Mouse (Mus musculus): ENCODE measurements around the gene Mcm9. TPM values are rescaled to one million over a fixed set of nuclear protein-coding genes. Genes with fewer than 3 reads are reported as not detected.

Gene Mcm9
- polyA plus RNA-seq, 1 experiment from 2014 or later, result 11.4 TPM

DNA sequence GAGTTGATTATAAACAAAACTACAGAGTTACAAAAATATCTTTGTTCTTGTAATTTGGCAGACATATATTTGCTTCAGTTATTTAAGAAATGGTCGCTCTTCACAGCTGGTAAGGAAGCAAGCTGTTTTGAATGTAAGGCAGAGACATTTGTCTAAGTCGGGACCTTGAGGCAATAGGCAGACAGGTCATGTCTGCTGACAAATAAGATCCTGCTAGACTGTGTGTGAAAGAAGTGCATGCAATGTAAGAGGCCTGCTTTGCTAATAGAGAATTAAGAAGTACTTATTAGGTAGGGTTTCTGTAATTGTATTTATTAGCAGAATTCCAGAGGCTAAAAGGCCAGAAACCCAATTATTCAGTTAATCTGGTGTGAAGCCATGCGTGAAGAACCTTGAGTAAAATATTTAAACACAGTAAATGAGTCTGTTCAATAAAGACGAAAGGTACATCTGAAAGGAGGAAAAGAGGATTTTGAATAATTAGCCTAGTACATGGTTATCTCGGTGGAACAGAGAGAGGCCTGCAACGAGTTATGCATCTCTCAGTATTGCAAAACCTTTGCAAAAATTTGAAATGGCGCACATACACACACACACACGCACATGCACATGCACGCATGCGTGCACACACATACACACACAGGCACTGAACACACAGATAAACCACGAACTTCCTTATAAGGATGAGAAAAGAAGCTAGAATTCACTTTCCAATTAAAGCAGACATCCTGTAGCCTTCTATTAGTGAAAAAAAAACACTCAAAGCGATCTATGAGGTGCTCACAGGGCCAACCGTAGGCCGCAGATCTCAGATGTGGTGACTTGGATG, 112.3 kb downstream of the Mcm9 start:
- Histone ChIP-seq H3K4me3 (ENCODE audit: low read depth, low read length) (no peak overlapping the region), H3K9ac (ENCODE audit: low read depth, low read length) (no peak overlapping the region), H3K36me3 (ENCODE audit: control insufficient read depth, insufficient read depth, low read length) (no peaks in the 10 kb centered on the region), H3K9me3 (replicated peaks; ENCODE audit: control insufficient read depth, low read length) (no peaks in the 10 kb centered on the region), H3K4me2 (no peak overlapping the region), H3K27me3 (ENCODE audit: control insufficient read depth, insufficient read depth, low read length) (no peaks in the 10 kb centered on the region), H3K4me1 (ENCODE audit: control insufficient read depth, insufficient read depth, low read length) (0 out of 2 replicates have a peak, but pooled peaks cover 3% of the 10 kb centered on the region), H3K27ac (ENCODE audit: low read depth, low read length) (peak overlapping the region; percentile 58)
- ATAC-seq (replicated peaks; ENCODE audit: insufficient number of reproducible peaks, low FRiP score, low TSS enrichment), result no peak
- WGBS (ENCODE audit: insufficient replicate concordance), result 79% methylated on average over 14 of the region's 14 CpGs

DNA sequence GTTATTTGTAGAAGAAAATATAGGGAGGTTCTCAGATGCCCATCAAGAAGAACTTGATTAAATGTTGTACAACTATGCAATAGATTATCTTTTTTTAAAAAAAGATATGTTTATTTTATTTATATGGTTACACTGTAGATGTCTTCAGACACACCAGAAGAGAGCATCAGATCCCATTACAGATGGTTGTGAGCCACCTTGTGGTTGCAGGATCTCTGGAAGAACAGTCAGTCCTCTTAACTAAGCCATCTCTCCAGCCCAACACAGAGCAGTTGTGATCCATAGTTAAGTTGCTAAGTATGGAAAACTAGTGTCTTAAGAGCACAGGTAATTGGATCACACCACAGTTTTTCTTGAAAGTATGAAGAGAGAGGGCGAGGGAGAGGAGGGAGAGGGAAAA, 117.7 kb downstream of the Mcm9 start:
- Histone ChIP-seq H3K27me3 (ENCODE audit: control insufficient read depth, insufficient read depth, low read length) (no peaks in the 10 kb centered on the region), H3K4me1 (ENCODE audit: control insufficient read depth, insufficient read depth, low read length) (no peaks in the 10 kb centered on the region), H3K9ac (ENCODE audit: low read depth, low read length) (no peak overlapping the region), H3K27ac (ENCODE audit: low read depth, low read length) (no peak overlapping the region), H3K4me3 (ENCODE audit: low read depth, low read length) (no peak overlapping the region), H3K9me3 (replicated peaks; ENCODE audit: control insufficient read depth, low read length) (no peaks in the 10 kb centered on the region), H3K4me2 (no peak overlapping the region), H3K36me3 (ENCODE audit: control insufficient read depth, insufficient read depth, low read length) (no peaks in the 10 kb centered on the region)
- WGBS (ENCODE audit: insufficient replicate concordance), result 60% methylated on average over 1 of the region's 1 CpGs
- no peak for ATAC-seq (replicated peaks; ENCODE audit: insufficient number of reproducible peaks, low FRiP score, low TSS enrichment)

DNA sequence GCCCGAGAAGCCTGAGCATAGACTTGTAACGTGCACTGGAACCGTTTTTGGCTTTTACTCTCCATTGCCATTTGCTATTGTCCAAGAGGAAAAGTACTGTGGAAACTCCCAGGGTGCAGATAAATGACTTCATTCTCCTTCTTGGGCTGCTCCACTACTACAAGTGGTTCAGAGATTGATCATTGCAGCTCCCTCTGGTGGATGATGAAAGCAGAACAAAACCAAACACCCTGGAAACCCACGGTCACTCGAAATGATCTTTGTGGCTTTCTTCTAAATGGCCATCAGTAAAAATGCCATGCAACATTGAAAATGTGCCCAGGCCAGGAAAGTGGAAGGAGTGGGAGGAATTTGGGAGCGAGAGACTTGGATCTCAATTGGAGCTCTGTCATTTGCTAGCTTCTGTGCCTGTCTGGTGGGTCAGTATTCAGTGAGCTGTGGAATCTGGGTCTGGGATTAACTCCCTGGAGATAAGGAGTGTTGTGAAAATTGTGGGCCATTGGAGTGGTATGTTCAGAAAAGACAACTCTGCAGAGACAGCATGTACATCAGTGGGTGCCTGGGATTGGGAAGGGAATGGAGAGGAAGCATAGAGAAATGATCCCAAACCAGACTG, 121.0 kb downstream of the Mcm9 start:
- H3K9ac ChIP-seq (ENCODE audit: low read depth, low read length), result no peak overlapping the region
- WGBS (ENCODE audit: insufficient replicate concordance), result 34% methylated on average over 6 of the region's 6 CpGs
- H3K4me2 ChIP-seq, result no peak overlapping the region; the same call in 1 of the 2 replicates
- ATAC-seq (replicated peaks; ENCODE audit: insufficient number of reproducible peaks, low FRiP score, low TSS enrichment), result no peak; the same call in 1 of the 2 replicates
- H3K36me3 ChIP-seq (ENCODE audit: control insufficient read depth, insufficient read depth, low read length), result no peaks in the 10 kb centered on the region
- H3K27me3 ChIP-seq (ENCODE audit: control insufficient read depth, insufficient read depth, low read length), result no peaks in the 10 kb centered on the region
- no peak overlapping the region for H3K4me3 ChIP-seq (ENCODE audit: low read depth, low read length)
- H3K9me3 ChIP-seq (replicated peaks; ENCODE audit: control insufficient read depth, low read length), result no peaks in the 10 kb centered on the region
- no peaks in the 10 kb centered on the region for H3K4me1 ChIP-seq (ENCODE audit: control insufficient read depth, insufficient read depth, low read length)
- H3K27ac ChIP-seq (ENCODE audit: low read depth, low read length), result no peak overlapping the region

DNA sequence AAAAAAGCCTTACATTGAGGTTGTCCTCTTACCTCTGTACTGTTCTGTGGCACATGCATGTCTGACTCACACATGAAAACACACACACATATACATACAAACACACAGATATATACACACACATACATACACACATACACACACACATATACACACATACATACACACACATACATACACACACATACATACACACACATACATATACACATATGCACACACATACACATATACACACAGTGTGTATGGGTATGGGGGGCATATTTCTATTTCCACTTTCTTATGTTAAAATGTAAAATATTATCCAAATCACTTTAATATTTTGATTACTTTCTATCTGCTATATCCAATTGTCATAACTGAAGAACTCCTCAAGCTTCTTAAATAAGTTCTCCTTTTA, 121.6 kb downstream of the Mcm9 start:
- Histone ChIP-seq H3K4me3 (ENCODE audit: low read depth, low read length) (no peak overlapping the region), H3K4me1 (ENCODE audit: control insufficient read depth, insufficient read depth, low read length) (peaks cover 3% of the 10 kb centered on the region), H3K27me3 (ENCODE audit: control insufficient read depth, insufficient read depth, low read length) (no peaks in the 10 kb centered on the region), H3K9ac (ENCODE audit: low read depth, low read length) (no peak overlapping the region), H3K4me2 (no peak overlapping the region), H3K27ac (ENCODE audit: low read depth, low read length) (no peak overlapping the region), H3K9me3 (replicated peaks; ENCODE audit: control insufficient read depth, low read length) (no peaks in the 10 kb centered on the region), H3K36me3 (ENCODE audit: control insufficient read depth, insufficient read depth, low read length) (no peaks in the 10 kb centered on the region)
- no peak for ATAC-seq (replicated peaks; ENCODE audit: insufficient number of reproducible peaks, low FRiP score, low TSS enrichment)

DNA sequence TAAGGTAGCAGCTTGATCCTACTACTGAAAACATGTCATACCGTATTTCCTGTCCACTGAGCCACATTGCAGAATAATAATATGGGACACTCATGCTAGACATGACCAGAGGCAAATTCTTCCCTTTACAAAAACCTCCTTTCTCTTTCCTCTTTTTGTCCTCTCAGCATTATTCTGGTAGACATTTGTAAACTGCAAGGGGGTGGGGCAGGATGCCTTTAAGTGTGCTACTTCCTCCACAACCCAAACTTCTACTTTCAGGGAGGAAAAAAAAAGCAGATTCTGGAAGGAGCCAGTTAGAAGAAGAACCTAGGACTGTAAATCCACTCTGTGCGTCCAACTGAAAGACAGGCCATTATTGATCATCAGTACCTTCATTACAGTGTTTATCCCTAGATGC, 124.7 kb downstream of the Mcm9 start:
- no peaks in the 10 kb centered on the region for H3K27me3 ChIP-seq (ENCODE audit: control insufficient read depth, insufficient read depth, low read length)
- ATAC-seq (replicated peaks; ENCODE audit: insufficient number of reproducible peaks, low FRiP score, low TSS enrichment), result no peak
- no peak overlapping the region for H3K4me2 ChIP-seq
- H3K4me3 ChIP-seq (ENCODE audit: low read depth, low read length), result no peak overlapping the region
- H3K36me3 ChIP-seq (ENCODE audit: control insufficient read depth, insufficient read depth, low read length), result no peaks in the 10 kb centered on the region
- H3K4me1 ChIP-seq (ENCODE audit: control insufficient read depth, insufficient read depth, low read length), result peaks cover 11% of the 10 kb centered on the region
- WGBS (ENCODE audit: insufficient replicate concordance), result 72% methylated on average over 2 of the region's 2 CpGs
- H3K9me3 ChIP-seq (replicated peaks; ENCODE audit: control insufficient read depth, low read length), result no peaks in the 10 kb centered on the region
- no peak overlapping the region for H3K9ac ChIP-seq (ENCODE audit: low read depth, low read length)
- no peak overlapping the region for H3K27ac ChIP-seq (ENCODE audit: low read depth, low read length)

DNA sequence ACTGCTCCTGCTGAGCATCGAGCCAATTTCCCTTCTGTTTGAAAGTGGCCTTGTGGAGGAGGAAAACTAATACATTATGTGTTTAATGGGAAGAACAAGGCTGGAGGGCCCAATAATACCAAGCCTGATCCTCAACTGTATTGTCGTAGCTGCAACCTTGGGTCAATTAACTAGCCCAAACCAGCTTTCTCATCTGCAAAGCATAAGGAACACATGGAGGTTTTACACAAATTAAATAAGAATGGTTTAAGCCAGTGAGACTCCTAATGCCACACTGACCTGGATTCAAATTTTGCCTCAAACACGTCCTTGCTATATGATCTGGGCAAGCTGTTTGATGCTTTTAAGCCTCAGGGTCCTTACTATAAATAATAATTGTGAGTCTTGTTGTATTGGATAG, 125.2 kb downstream of the Mcm9 start:
- H3K27me3 ChIP-seq (ENCODE audit: control insufficient read depth, insufficient read depth, low read length), result no peaks in the 10 kb centered on the region
- no peak overlapping the region for H3K4me2 ChIP-seq
- peaks cover 11% of the 10 kb centered on the region for H3K4me1 ChIP-seq (ENCODE audit: control insufficient read depth, insufficient read depth, low read length)
- no peaks in the 10 kb centered on the region for H3K9me3 ChIP-seq (replicated peaks; ENCODE audit: control insufficient read depth, low read length)
- H3K9ac ChIP-seq (ENCODE audit: low read depth, low read length), result no peak overlapping the region
- ATAC-seq (replicated peaks; ENCODE audit: insufficient number of reproducible peaks, low FRiP score, low TSS enrichment), result no peak
- WGBS (ENCODE audit: insufficient replicate concordance), result 78% methylated on average over 3 of the region's 3 CpGs
- no peak overlapping the region for H3K4me3 ChIP-seq (ENCODE audit: low read depth, low read length)
- H3K36me3 ChIP-seq (ENCODE audit: control insufficient read depth, insufficient read depth, low read length), result no peaks in the 10 kb centered on the region
- H3K27ac ChIP-seq (ENCODE audit: low read depth, low read length), result no peak overlapping the region

DNA sequence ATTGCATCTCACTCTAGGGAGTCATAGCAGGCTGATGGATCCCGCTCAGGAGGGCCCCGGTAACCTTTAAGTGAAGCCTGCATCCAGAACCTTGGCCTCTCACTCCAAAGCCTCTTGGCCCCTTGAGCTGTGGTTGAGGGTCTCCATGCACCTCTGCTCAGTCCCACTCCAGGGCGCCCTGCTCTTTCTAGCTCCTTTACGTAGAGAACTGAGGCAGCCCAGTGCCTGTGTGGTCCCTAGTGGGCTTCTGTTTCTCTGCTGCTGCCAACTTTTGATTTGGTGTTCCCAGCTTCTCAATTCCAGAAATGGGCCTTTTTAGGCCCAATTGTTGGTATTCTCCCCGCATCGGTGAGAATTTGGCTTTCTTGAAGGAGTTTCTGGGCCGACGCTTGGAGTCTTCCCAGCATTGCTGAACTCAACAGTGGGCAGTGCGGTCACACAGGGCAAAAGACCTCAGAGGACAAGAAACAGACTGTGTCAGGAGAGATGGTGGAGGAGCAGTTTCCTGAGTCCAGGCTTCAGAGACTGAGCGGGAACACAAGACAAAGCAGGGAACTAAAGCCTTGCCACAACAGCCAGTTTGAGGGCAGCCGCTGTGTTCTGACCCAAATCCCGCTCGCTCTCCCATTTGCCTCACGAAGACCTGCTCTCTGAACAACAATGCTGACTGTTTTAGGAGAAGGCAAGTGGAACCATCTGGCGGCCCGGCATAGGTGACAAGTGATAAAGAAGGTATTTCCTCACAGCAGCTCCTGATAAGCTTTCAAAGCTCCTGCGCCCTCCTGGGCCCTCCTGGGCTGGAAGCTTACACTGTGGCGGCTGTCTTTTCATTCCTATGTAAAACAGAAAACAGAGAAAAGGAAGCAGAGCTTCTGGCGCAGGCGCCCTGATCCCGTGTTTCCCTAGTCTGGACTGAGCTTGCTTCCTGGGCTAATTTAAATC, 127.1 kb downstream of the Mcm9 start:
- ATAC-seq (replicated peaks; ENCODE audit: insufficient number of reproducible peaks, low FRiP score, low TSS enrichment), result peak; percentile 73
- Histone ChIP-seq H3K4me2 (peak overlapping the region; percentile 52), H3K27me3 (ENCODE audit: control insufficient read depth, insufficient read depth, low read length) (no peaks in the 10 kb centered on the region), H3K36me3 (ENCODE audit: control insufficient read depth, insufficient read depth, low read length) (no peaks in the 10 kb centered on the region), H3K9ac (ENCODE audit: low read depth, low read length) (peak overlapping the region; percentile 60), H3K4me3 (ENCODE audit: low read depth, low read length) (peak overlapping the region; percentile 21), H3K4me1 (ENCODE audit: control insufficient read depth, insufficient read depth, low read length) (peaks cover 11% of the 10 kb centered on the region), H3K27ac (ENCODE audit: low read depth, low read length) (peak overlapping the region; percentile 75), H3K9me3 (replicated peaks; ENCODE audit: control insufficient read depth, low read length) (no peaks in the 10 kb centered on the region)
- 22% methylated on average over 21 of the region's 21 CpGs for WGBS (ENCODE audit: insufficient replicate concordance)

DNA sequence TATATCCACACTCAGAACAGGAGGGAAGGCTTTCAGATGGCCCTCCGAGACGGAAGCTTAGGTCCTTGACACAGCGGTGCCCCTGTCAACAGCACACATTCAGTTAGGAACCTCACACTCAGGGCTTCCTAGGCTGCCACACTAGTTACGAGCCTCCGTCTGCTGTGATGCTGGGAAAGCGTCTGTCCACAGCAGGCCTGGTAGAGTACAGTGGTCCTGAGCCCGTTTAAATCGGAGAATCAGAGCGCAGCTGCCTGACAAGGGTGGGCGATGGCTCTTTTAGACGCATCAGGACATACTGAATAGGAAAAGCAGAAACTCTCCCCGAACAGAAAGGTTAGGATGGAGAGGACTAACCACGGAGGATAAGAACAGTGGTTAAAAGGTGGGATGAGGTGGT, 127.8 kb downstream of the Mcm9 start:
- 59% methylated on average over 13 of the region's 13 CpGs for WGBS (ENCODE audit: insufficient replicate concordance)
- H3K4me3 ChIP-seq (ENCODE audit: low read depth, low read length), result no peak overlapping the region
- H3K36me3 ChIP-seq (ENCODE audit: control insufficient read depth, insufficient read depth, low read length), result no peaks in the 10 kb centered on the region
- peaks cover 11% of the 10 kb centered on the region for H3K4me1 ChIP-seq (ENCODE audit: control insufficient read depth, insufficient read depth, low read length)
- no peak overlapping the region for H3K27ac ChIP-seq (ENCODE audit: low read depth, low read length)
- ATAC-seq (replicated peaks; ENCODE audit: insufficient number of reproducible peaks, low FRiP score, low TSS enrichment), result no peak; the same call in 1 of the 2 replicates
- no peak overlapping the region for H3K4me2 ChIP-seq
- no peak overlapping the region for H3K9ac ChIP-seq (ENCODE audit: low read depth, low read length)
- no peaks in the 10 kb centered on the region for H3K27me3 ChIP-seq (ENCODE audit: control insufficient read depth, insufficient read depth, low read length)
- H3K9me3 ChIP-seq (replicated peaks; ENCODE audit: control insufficient read depth, low read length), result no peaks in the 10 kb centered on the region
